Mouse (Mus musculus) kidney, postnatal 36 days (tissue): ENCODE measurements around the gene Atg7.

ENCODE experiments used
- DNase-seq, 2 experiments: peaks; one replicate each; pipeline ENCODE4 v3.0.0; 2021 to 2022; ENCODE audit warnings: mixed read lengths in 2 of 2

The Atg7 gene

GRCm38 (mm10) chr6:114909801-114910200 is 266.9 kb downstream of the Atg7 start:
- DNase-seq = no peak
